Mouse (Mus musculus) heart, adult 2 months (tissue): ENCODE results near the gene Tob1.

ENCODE experiments used
- CTCF ChIP-seq: fragments of 200-600 bp; IDR thresholded peaks from 2 replicates; pipeline ENCODE4 v1.8.1; 2022; ENCODE audit warnings: antibody characterized with exemption, mild to moderate bottlenecking, moderate library complexity
- EP300 ChIP-seq: fragments of 200-500 bp; IDR thresholded peaks from 2 replicates; pipeline ENCODE4 v1.6.1; 2011; ENCODE audit warnings: low read depth, low read length, control low read depth; ENCODE audit not compliant: insufficient read depth
- POLR2A ChIP-seq: fragments of 200-500 bp; IDR thresholded peaks from 2 replicates; pipeline ENCODE4 v1.6.1; 2011; ENCODE audit warnings: mild to moderate bottlenecking, low read depth, low read length, control low read depth; ENCODE audit not compliant: insufficient read depth

DNA sequence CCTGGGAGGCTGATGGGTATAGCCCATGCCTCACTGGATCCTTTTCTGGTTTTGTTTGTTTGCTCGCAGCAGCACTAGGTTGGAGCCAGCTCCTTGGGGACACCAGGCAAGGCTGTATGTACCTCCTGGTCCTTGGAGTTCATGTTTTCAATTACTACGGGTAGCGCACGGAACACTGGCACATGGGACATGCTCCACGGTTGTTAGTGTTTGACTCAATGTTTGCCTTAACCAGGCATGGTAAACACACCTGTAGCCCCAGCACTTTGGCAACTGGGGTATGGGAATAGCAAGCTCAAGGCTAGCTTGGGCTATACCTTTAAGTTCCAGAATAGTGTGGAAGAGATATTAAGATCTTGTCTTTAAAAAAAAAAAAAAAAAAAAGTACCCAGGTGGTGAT is 20.6 kb upstream of the Tob1 start:
- no peak for TF ChIP-seq POLR2A
- no peak for TF ChIP-seq CTCF
- no peak for TF ChIP-seq EP300
